Mouse (Mus musculus): ENCODE data around the gene Galnt7.

DNA sequence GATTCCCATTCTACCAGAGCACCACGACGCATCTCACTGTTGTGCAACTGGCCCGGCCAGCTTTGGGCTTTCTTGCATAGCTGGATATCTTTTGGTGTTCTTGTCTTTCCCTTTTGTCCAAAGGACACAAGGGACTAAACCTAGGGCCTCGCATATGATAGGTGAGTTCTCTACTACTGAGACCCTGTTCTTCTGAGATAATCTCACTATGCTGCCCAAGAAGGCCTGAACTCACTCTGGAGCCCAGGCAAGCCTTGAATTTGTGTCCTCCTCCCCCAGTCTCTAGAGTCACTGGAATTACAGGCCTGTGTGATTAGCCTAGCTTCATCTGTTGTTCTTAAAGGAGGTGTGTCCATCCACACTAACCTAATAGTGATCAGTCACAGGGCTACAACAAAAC is 61.2 kb downstream of the Galnt7 start:
- TF ChIP-seq CHD2 (IDR thresholded peaks at IDR 0.05; ENCODE audit: low read length), result no peak
- TF ChIP-seq ZNF384 (IDR thresholded peaks at IDR 0.05; ENCODE audit: low read depth, low read length), result no peak
- no peak for TF ChIP-seq POLR2A (IDR thresholded peaks at IDR 0.05; ENCODE audit: low read depth, low read length)

All from CH12.LX (cell line).